Mouse (Mus musculus) lung, postnatal 0 days (tissue): Measurements from ENCODE around the gene Sft2d1. TPM values are rescaled to one million over a fixed set of nuclear protein-coding genes. Genes with fewer than 3 reads are reported as not detected.

Experiments
- ATAC-seq: fragments of 200-750 bp; cut with Nextera tagmentation; 2 replicates; pipeline ENCODE4 v1.8.0; 2017; ENCODE audit warnings: moderate library complexity
- DNase-seq: peaks from one replicate; pipeline ENCODE4 v3.0.0-alpha.2; 2016; ENCODE audit warnings: low spot score
- H3K27ac ChIP-seq: fragments of 300-500 bp; sonication (generic); 2 replicates; pipeline ENCODE4 v1.5.1; 2014; ENCODE audit warnings: antibody characterized with exemption, mild to moderate bottlenecking, low read length, mixed read lengths
- H3K27me3 ChIP-seq: fragments of 300-500 bp; sonication (generic); replicated peaks from 2 replicates; pipeline ENCODE4 v1.6.1; 2014; ENCODE audit warnings: low read length, mixed read lengths; ENCODE audit not compliant: insufficient read depth
- H3K36me3 ChIP-seq: fragments of 300-500 bp; sonication (generic); 2 replicates; pipeline ENCODE4 v1.6.1; 2014; ENCODE audit warnings: low read length, mixed read lengths; ENCODE audit not compliant: insufficient read depth
- H3K4me1 ChIP-seq: fragments of 300-500 bp; sonication (generic); 2 replicates; pipeline ENCODE4 v1.6.1; 2014; ENCODE audit warnings: antibody characterized with exemption, low read depth, low read length, mixed read lengths; ENCODE audit not compliant: insufficient read depth
- H3K4me2 ChIP-seq: fragments of 300-500 bp; sonication (generic); replicated peaks from 2 replicates; pipeline ENCODE4 v1.6.1; 2014; ENCODE audit warnings: low read depth, mild to moderate bottlenecking, low read length, moderate library complexity, mixed read lengths
- H3K4me3 ChIP-seq: fragments of 300-500 bp; sonication (generic); 2 replicates; pipeline ENCODE4 v1.5.1; 2014; ENCODE audit warnings: low read depth, low read length
- H3K9ac ChIP-seq: fragments of 300-500 bp; sonication (generic); replicated peaks from 2 replicates; pipeline ENCODE4 v1.6.1; 2014; ENCODE audit warnings: low read depth, mild to moderate bottlenecking
- H3K9me3 ChIP-seq: fragments of 300-500 bp; sonication (generic); 2 replicates; pipeline ENCODE4 v1.6.1; 2016; ENCODE audit warnings: low read length, mixed read lengths
- CTCF ChIP-seq: IDR thresholded peaks from 2 replicates; pipeline ENCODE4 v1.5.1; 2016; ENCODE audit warnings: antibody characterized with exemption, mild to moderate bottlenecking
- EP300 ChIP-seq: IDR thresholded peaks from 2 replicates; pipeline ENCODE4 v1.6.1; 2016; ENCODE audit warnings: antibody characterized with exemption, mild to moderate bottlenecking, control low read depth
- WGBS: fragments of 180-500 bp; shearing (Covaris S2); extraction: QIAGEN DNeasy Blood & Tissue Kit; methylation state at CpG from one replicate; pipeline ENCODE4 v1.1.7; 2014; 5-methylcytosine and 5-hydroxymethylcytosine counted together
- polyA plus RNA-seq: library from polyadenylated mRNA; unstranded; fragments of >200 nt; fragmentation: Nextera tagmentation; extraction: Ambion mirVana; gene quantifications from 2 replicates; pipeline ENCODE4 v1.2.1, GENCODE M21; 2015

Gene Sft2d1
- polyA plus RNA-seq, 1 experiment from 2014 or later = 115 TPM

DNA sequence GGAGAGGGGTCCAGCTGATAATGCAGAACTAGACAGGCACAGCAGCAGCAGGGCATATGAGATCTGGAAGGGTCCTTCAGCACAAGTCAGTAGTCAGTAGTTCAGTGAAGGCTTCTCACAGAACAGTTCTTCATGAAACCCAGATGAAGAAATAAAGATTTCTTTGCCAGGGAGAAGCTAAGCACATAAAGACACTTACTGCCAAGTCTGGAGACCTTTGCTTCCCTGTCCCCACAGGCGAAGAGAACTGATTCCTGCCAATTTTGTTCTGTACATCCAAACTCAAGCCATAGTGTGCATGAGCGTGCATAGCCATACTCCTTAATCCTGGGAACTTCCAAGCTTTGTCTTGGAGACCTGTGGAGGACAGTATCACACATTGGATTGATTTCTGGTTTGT, 12.6 kb upstream of the Sft2d1 start:
- Histone ChIP-seq H3K27ac (no peak overlapping the region), H3K4me1 (no peaks in the 10 kb centered on the region), H3K36me3 (peaks cover 6% of the 10 kb centered on the region; the same call in 1 of the 2 replicates), H3K9ac (no peak overlapping the region), H3K9me3 (no peaks in the 10 kb centered on the region), H3K4me2 (no peak overlapping the region), H3K27me3 (no peaks in the 10 kb centered on the region), H3K4me3 (no peak overlapping the region)
- DNase-seq (no peak), ATAC-seq (no peak)
- WGBS = 95% methylated on average over 2 of the region's 2 CpGs
- no peak for TF ChIP-seq CTCF

DNA sequence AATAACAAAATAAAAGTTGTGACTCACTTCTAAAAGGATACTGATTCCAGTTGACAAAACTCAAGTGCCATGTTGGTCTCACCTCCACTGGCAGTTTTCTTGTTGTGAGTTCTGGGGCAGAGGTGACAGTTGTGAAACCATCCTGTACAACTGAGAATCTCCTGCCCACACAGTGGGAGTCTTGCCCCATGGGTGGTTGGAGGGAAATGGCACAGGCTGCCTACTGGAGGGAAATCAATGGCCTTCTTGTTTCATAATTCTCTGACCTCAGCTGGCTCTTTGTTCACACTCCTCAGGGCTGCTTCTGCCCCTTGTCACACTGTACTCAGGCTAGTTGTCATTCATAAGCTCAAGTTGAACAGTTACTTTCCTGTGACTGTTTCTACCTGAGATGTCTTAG, 11.4 kb upstream of the Sft2d1 start:
- TF ChIP-seq CTCF (no peak), EP300 (no peak)
- ATAC-seq = no peak
- DNase-seq = no peak
- Histone ChIP-seq H3K36me3 (peaks cover 6% of the 10 kb centered on the region; the same call in 1 of the 2 replicates), H3K27me3 (no peaks in the 10 kb centered on the region), H3K9ac (no peak overlapping the region), H3K4me3 (no peak overlapping the region), H3K27ac (no peak overlapping the region), H3K9me3 (no peaks in the 10 kb centered on the region), H3K4me2 (no peak overlapping the region), H3K4me1 (no peaks in the 10 kb centered on the region)

DNA sequence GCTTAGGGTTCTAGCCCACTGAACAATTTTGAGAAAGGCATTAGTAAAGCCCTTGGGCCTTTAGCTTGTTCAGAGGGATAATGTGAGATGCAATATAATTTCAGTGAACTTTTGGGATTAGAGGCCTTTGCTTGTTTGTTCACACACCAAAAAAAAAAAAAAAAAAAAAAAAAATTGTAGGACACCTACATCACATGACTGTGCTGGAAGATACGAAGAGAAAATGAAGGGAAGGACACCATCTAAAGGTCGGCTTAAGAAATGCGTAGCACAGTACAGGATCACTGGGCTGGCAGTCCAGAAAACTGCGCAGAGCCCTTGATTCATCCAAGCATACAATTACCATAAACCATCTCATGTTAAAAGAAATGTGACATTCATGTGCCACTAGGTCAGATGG, 9.4 kb upstream of the Sft2d1 start:
- no peaks in the 10 kb centered on the region for H3K9me3 ChIP-seq
- H3K4me1 ChIP-seq = no peaks in the 10 kb centered on the region
- no peak overlapping the region for H3K4me2 ChIP-seq
- no peak overlapping the region for H3K4me3 ChIP-seq
- TF ChIP-seq EP300 (no peak), CTCF (no peak)
- H3K9ac ChIP-seq = no peak overlapping the region
- H3K27ac ChIP-seq = no peak overlapping the region
- ATAC-seq = no peak
- DNase-seq = no peak
- no peaks in the 10 kb centered on the region for H3K27me3 ChIP-seq
- 79% methylated on average over 4 of the region's 4 CpGs for WGBS
- H3K36me3 ChIP-seq = peaks cover 6% of the 10 kb centered on the region; the same call in 1 of the 2 replicates

DNA sequence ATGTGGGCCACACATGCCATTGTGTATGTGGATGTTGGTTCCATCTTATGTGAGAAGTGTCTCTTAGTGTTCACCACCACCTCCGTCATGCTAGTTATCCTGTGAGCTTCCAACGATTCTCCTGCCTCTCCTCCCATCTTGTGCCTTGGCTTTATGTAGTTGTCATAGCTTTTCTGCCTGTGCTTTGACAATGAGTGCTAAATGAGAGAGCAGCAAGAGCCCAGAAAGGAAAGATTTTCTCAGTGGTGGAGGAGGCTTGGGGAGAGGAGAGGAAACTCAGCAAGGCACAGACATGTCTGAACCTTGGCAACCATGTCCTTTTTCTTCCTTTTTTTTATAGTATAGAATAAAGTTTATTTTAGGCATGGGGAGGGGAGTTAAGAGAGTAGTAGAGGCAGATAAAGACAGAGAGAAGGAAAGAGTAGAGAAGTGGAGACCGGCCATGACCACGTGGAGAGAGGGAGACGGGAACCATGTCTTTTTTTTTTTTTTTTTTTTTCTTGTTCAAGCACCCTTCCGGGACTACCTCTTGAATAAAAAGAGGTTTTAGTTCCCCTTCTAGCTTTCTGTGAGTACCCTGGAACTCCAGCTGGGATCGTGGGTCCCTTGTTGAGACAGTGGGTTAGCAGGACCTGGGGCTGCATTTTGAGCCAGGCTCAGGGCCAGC, 8.0 kb upstream of the Sft2d1 start:
- H3K27me3 ChIP-seq = no peaks in the 10 kb centered on the region
- no peaks in the 10 kb centered on the region for H3K9me3 ChIP-seq
- ATAC-seq (no peak), DNase-seq (no peak)
- peaks cover 3% of the 10 kb centered on the region; the same call in 1 of the 2 replicates for H3K36me3 ChIP-seq
- no peak overlapping the region for H3K4me2 ChIP-seq
- TF ChIP-seq EP300 = no peak
- no peak for TF ChIP-seq CTCF
- H3K4me1 ChIP-seq = no peaks in the 10 kb centered on the region
- H3K27ac ChIP-seq = no peak overlapping the region
- H3K4me3 ChIP-seq = no peak overlapping the region
- no peak overlapping the region for H3K9ac ChIP-seq
- 63% methylated on average over 7 of the region's 7 CpGs for WGBS

DNA sequence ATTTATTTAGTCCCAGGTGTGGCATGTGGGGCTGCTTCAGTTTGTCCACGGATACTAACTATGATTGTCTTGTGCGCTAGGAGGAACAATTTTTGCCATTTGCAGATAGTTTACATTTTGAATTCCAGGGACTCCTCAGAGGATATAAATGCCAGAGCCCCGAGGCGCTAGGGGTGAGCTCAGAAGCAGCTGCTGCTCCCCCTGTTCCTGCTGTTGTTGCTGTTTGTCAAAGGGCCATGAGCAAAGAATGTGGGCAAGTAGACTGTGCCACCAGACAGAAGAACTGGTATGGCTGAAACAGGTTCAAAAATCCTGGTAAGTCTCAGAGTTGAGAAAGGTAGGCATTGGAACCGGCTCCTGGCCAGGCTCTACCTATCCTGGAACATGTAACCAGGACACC, 7.2 kb upstream of the Sft2d1 start:
- H3K27ac ChIP-seq = no peak overlapping the region
- no peak overlapping the region for H3K4me2 ChIP-seq
- no peaks in the 10 kb centered on the region for H3K36me3 ChIP-seq
- ATAC-seq (no peak), DNase-seq (no peak)
- no peaks in the 10 kb centered on the region for H3K9me3 ChIP-seq
- no peaks in the 10 kb centered on the region for H3K27me3 ChIP-seq
- 41% methylated on average over 5 of the region's 5 CpGs for WGBS
- H3K4me1 ChIP-seq = no peaks in the 10 kb centered on the region
- no peak overlapping the region for H3K4me3 ChIP-seq
- no peak overlapping the region for H3K9ac ChIP-seq
- TF ChIP-seq EP300 = no peak
- TF ChIP-seq CTCF = no peak

DNA sequence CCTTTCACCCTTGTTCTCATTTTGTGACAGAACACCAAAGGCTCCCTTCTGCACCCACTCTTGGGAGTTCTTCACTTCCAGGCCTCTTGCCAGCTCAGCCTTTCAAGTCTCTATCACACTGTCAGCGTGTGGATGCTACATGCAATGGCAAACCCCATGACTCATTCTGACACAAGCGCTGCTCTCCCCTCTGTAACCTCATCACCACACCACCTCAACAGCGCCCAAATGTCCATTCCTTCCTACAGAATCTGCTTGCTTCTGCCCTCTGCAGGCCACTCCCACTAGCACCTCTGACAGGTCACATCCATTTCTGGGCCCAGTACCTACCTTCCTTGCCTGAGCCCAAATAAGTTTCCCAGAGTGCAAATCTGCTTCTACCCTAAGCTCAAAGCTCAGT, 5.1 kb upstream of the Sft2d1 start:
- no peak overlapping the region for H3K27ac ChIP-seq
- no peak overlapping the region for H3K9ac ChIP-seq
- no peaks in the 10 kb centered on the region for H3K36me3 ChIP-seq
- H3K27me3 ChIP-seq = no peaks in the 10 kb centered on the region
- 24% methylated on average over 3 of the region's 3 CpGs for WGBS
- ATAC-seq (no peak; the same call in 1 of the 2 replicates), DNase-seq (peak; percentile 38)
- TF ChIP-seq CTCF (peak; percentile 59), EP300 (no peak)
- no peaks in the 10 kb centered on the region for H3K4me1 ChIP-seq
- H3K4me3 ChIP-seq = no peak overlapping the region
- no peak overlapping the region for H3K4me2 ChIP-seq
- no peaks in the 10 kb centered on the region for H3K9me3 ChIP-seq

DNA sequence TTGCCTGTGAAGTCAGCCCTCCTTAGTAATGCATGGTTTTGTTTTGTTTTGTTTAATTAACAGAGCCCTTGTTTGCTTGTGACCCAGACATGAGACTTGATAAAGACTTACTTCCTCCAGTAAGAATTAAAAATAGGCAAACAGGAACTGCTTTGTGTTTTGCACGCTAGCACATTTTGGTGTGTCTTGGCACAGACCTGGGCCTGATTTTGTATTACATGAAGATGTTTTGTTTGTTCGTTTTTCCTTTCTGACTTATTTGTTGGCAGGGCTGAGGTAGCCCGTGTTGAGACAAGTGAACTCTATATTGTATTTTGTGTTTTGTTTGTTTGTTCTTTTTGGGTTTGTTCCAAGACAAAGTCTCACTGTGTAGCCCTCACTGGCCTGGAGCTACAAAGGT, 849 bp downstream of the Sft2d1 start:
- peak overlapping the region; percentile 69 for H3K4me2 ChIP-seq
- H3K4me1 ChIP-seq = peaks cover 3% of the 10 kb centered on the region; the same call in 1 of the 2 replicates
- peak; percentile 37 for DNase-seq
- peak; percentile 3; the same call in 1 of the 2 replicates for ATAC-seq
- H3K9me3 ChIP-seq = no peaks in the 10 kb centered on the region
- no peaks in the 10 kb centered on the region for H3K36me3 ChIP-seq
- TF ChIP-seq CTCF = no peak
- no peak; the same call in 1 of the 2 replicates for TF ChIP-seq EP300
- peak overlapping the region; percentile 69 for H3K4me3 ChIP-seq
- H3K27ac ChIP-seq = no peak overlapping the region
- no peak overlapping the region for H3K9ac ChIP-seq
- 26% methylated on average over 3 of the region's 3 CpGs for WGBS
- H3K27me3 ChIP-seq = no peaks in the 10 kb centered on the region
